Mouse (Mus musculus) bone marrow macrophage, adult 2 months (primary cell): Measurements from ENCODE around the gene Ptges3.

Experiments used
- CTCF ChIP-seq: IDR thresholded peaks from 2 replicates; pipeline ENCODE4 v1.5.1; 2012; ENCODE audit warnings: low read depth, mild to moderate bottlenecking, low read length, moderate library complexity
- POLR2A ChIP-seq: IDR thresholded peaks from 2 replicates; pipeline ENCODE4 v1.6.1; 2012; ENCODE audit warnings: mild to moderate bottlenecking, low read depth, low read length, borderline replicate concordance

- TF ChIP-seq CTCF (no peak), POLR2A (no peak)
Measured at GRCm38 (mm10) chr10:128029931-128030330, 28.8 kb upstream of the Ptges3 start.
